Mouse (Mus musculus) lung, embryonic 15.5 days (tissue): ENCODE measurements at regions not wholly inside any gene's neighbourhood (a gene's known extent, or its start where the extent isn't known, plus 50 kb on each side); places are given as distances from the start of the nearest gene placed in this dataset.
"Not testable (repeated sequence)": the region's sequence is repeated elsewhere in the genome, so short reads cannot be mapped to it uniquely, and the experiment has no call there.

Source experiments
- ATAC-seq: fragments of 200-750 bp; cut with Nextera tagmentation; 2 replicates; pipeline ENCODE4 v1.8.0; 2017; ENCODE audit warnings: moderate number of reproducible peaks, borderline replicate concordance; ENCODE audit not compliant: low FRiP score, low TSS enrichment; ENCODE audit errors: extremely low read depth
- H3K27ac ChIP-seq: fragments of 300-500 bp; sonication (generic); 2 replicates; pipeline ENCODE4 v1.5.1; 2015; ENCODE audit warnings: moderate library complexity, mild to moderate bottlenecking, inconsistent platforms
- H3K27me3 ChIP-seq: fragments of 300-500 bp; sonication (generic); 2 replicates; pipeline ENCODE4 v1.6.1; 2015; ENCODE audit warnings: inconsistent platforms
- H3K36me3 ChIP-seq: fragments of 300-500 bp; sonication (generic); 2 replicates; pipeline ENCODE4 v1.6.1; 2015; ENCODE audit warnings: inconsistent platforms
- H3K4me1 ChIP-seq: fragments of 300-500 bp; sonication (generic); 2 replicates; pipeline ENCODE4 v1.6.1; 2015; ENCODE audit warnings: inconsistent platforms
- H3K4me2 ChIP-seq: fragments of 300-500 bp; sonication (generic); 2 replicates; pipeline ENCODE4 v1.6.1; 2015; ENCODE audit warnings: inconsistent platforms, mild to moderate bottlenecking, moderate library complexity
- H3K4me3 ChIP-seq: fragments of 300-500 bp; sonication (generic); 2 replicates; pipeline ENCODE4 v1.5.1; 2015; ENCODE audit warnings: mild to moderate bottlenecking, inconsistent platforms
- H3K9ac ChIP-seq: fragments of 300-500 bp; sonication (generic); 2 replicates; pipeline ENCODE4 v1.6.1; 2015; ENCODE audit warnings: inconsistent platforms
- H3K9me3 ChIP-seq: fragments of 300-500 bp; sonication (generic); 2 replicates; pipeline ENCODE4 v1.6.1; 2016; ENCODE audit warnings: inconsistent platforms
- WGBS: fragments of 180-500 bp; shearing (Covaris S2); methylation state at CpG from one replicate; pipeline ENCODE4 v1.1.7; 2015; 5-methylcytosine and 5-hydroxymethylcytosine counted together

DNA sequence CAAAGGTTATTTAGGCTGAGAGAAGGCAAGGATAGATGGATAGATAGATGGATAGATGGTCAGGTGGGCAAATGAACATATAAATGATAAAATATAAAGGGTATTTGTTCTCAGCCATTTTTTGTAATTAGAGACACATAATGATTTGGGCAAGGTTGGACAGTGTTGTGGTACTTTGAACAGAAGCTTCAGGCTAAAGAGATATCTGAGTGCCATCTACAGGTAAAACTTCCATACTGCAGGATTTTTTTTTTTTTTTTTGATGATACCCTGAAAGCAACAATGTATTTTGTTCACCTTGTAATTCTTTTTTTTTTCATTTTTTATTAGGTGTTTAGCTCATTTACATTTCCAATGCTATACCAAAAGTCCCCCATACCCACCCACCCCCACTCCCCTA is 110.1 kb upstream of the Trabd2b start:
- no peak overlapping the region for H3K4me3 ChIP-seq

GRCm38 (mm10) chr4:114298517-114298916 is 108.0 kb upstream of the Trabd2b start:
- H3K4me2 ChIP-seq, ATAC-seq, H3K27me3 ChIP-seq, H3K9ac ChIP-seq, H3K4me1 ChIP-seq, H3K36me3 ChIP-seq, H3K27ac ChIP-seq, H3K4me3 ChIP-seq, H3K9me3 ChIP-seq: not testable (repeated sequence)
- WGBS: 50% methylated on average over 1 of the region's 1 CpGs

More for the DNA sequence above, 110.1 kb upstream of the Trabd2b start:
- H3K9ac ChIP-seq: no peak overlapping the region
- H3K27ac ChIP-seq: no peak overlapping the region
- H3K4me1 ChIP-seq: no peaks in the 10 kb centered on the region
- no peaks in the 10 kb centered on the region for H3K36me3 ChIP-seq
- no peak overlapping the region for H3K4me2 ChIP-seq
- ATAC-seq: no peak
- H3K9me3 ChIP-seq: no peaks in the 10 kb centered on the region
- H3K27me3 ChIP-seq: no peaks in the 10 kb centered on the region

DNA sequence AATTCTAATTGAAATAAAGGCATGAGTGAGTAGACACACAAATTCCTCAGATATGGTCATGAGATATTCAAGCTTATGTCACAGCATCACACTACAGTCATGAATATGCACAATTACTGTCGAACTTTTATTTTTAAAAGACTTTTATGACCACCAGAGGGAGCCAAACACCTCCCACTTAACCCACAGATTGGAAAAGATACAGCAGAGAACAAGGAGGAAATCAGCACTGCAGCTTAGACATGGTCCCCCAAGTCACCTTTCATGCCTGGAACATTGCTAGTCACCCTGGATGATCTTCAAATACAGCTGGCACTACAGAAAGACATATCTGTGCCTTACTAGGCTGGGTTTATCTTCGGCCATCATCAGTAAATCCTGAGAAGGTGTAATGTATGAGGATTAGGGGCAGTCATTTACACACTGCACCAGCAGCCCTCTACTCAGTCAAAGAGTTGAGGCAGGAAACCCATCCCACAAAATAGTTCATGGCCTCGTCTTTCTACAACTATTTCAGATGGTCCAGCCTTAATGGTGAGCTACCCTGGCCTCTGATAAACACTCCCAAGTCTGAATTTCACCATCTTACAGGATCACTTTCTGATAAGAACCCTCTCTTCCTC is 106.0 kb upstream of the Trabd2b start:
- Histone ChIP-seq H3K4me3 (no peak overlapping the region), H3K4me2 (no peak overlapping the region), H3K27me3 (no peaks in the 10 kb centered on the region), H3K27ac (no peak overlapping the region), H3K4me1 (no peaks in the 10 kb centered on the region), H3K9me3 (no peaks in the 10 kb centered on the region), H3K36me3 (no peaks in the 10 kb centered on the region), H3K9ac (no peak overlapping the region)
- WGBS: 34% methylated on average over 3 of the region's 3 CpGs
- ATAC-seq: peak; percentile 49; the same call in 1 of the 2 replicates

- H3K36me3 ChIP-seq: no peaks in the 10 kb centered on the region
- ATAC-seq: no peak
- H3K4me3 ChIP-seq: no peak overlapping the region
- no peaks in the 10 kb centered on the region for H3K9me3 ChIP-seq
- no peak overlapping the region for H3K9ac ChIP-seq
- 15% methylated on average over 1 of the region's 1 CpGs for WGBS
- H3K4me2 ChIP-seq: no peak overlapping the region
- H3K4me1 ChIP-seq: no peaks in the 10 kb centered on the region
- H3K27ac ChIP-seq: no peak overlapping the region
- H3K27me3 ChIP-seq: no peaks in the 10 kb centered on the region
Observed at GRCm38 (mm10) chr4:114304654-114305053, 101.9 kb upstream of the Trabd2b start.

DNA sequence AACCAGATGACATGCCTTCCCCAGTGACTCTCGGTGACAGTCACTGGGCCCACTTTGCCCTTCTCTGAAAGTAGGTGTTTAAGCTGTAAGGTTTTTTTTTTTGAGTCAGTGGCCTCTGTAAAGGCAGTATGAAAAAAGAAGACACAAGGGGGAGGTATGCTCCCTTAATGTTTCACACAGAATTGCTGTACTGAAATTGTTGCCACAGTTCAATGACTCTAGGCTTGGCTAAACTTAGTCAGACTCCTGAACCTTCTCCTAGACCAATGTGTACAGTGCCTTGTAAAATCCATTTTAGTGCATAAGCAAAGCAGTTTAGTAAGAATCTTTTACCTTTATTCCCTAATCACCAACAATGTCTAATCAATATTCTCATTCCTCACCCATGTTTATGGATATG is 99.0 kb upstream of the Trabd2b start:
- 86% methylated on average over 1 of the region's 1 CpGs for WGBS
- H3K9me3 ChIP-seq: no peaks in the 10 kb centered on the region

DNA sequence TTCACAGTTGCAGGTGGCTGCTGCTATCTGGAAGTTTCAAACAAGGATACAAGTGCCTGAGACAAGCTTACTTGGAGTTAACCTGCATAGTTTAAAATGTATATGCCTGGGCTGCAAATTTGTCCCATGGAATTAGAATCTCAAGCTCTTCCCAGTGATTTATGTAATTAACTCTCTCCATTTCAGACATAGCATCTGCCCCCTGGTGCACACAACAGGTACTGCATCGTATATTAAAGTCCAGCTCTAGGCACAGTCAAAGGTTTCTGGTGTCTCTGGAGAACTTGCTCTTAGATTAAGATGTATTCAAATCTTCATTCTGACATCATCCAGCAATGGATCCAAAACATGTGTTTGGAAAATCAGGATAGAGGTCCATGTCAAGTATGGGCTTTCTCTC is 98.0 kb upstream of the Trabd2b start:
- WGBS: 12% methylated on average over 1 of the region's 1 CpGs
- no peak overlapping the region for H3K4me2 ChIP-seq
- no peak for ATAC-seq

More for the DNA sequence above, 99.0 kb upstream of the Trabd2b start:
- no peaks in the 10 kb centered on the region for H3K27me3 ChIP-seq
- H3K9ac ChIP-seq: no peak overlapping the region
- no peak overlapping the region for H3K27ac ChIP-seq
- no peaks in the 10 kb centered on the region for H3K4me1 ChIP-seq
- ATAC-seq: no peak
- H3K4me3 ChIP-seq: no peak overlapping the region
- no peaks in the 10 kb centered on the region for H3K36me3 ChIP-seq
- no peak overlapping the region for H3K4me2 ChIP-seq

DNA sequence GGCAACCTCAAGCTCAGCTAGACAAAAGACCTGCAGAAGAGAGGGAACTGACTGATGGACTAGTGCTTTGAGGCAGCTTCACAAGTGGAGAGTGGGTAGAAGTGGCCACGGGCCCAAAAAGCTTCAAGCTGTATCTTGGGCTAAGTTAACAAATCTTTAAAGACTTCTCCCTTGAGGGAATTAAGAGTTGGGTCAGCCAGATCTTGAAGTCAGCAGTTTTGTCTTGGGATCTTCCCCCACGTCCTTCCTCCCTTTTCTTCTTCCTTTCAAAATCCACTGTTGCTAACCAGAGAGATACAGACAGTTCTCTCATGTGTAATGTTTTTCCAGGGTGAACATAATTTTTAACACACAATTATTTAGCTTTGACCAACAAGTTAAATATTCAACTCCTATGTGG is 91.5 kb upstream of the Trabd2b start:
- H3K4me3 ChIP-seq: no peak overlapping the region
- H3K9me3 ChIP-seq: no peaks in the 10 kb centered on the region
- no peaks in the 10 kb centered on the region for H3K36me3 ChIP-seq
- H3K4me2 ChIP-seq: no peak overlapping the region
- no peak overlapping the region for H3K27ac ChIP-seq
- H3K4me1 ChIP-seq: peaks cover 3% of the 10 kb centered on the region
- 50% methylated on average over 2 of the region's 2 CpGs for WGBS
- H3K27me3 ChIP-seq: no peaks in the 10 kb centered on the region
- ATAC-seq: no peak
- no peak overlapping the region for H3K9ac ChIP-seq

More for the DNA sequence above, 98.0 kb upstream of the Trabd2b start:
- no peak overlapping the region for H3K4me3 ChIP-seq
- H3K9ac ChIP-seq: no peak overlapping the region
- no peaks in the 10 kb centered on the region for H3K4me1 ChIP-seq
- H3K27ac ChIP-seq: no peak overlapping the region
- no peaks in the 10 kb centered on the region for H3K27me3 ChIP-seq
- no peaks in the 10 kb centered on the region for H3K36me3 ChIP-seq
- H3K9me3 ChIP-seq: no peaks in the 10 kb centered on the region

DNA sequence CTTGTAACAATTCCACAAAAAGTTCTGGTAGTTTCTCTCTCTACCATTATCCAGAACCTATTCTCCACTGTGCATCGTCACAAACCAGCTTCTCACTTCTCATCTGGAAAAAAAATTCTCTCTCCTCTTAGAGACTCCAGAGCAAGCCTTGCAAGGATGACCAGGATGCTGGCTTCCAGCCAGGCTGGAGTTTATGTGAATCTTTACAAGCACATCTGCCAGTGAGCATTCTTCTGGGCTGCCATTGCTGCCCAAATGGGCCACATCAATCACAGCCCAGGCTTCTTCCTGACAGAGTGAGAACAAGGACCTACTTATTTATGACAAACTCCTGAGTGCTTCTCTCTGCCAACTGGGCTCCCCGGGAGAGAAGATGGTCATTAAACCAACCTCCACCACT is 91.0 kb upstream of the Trabd2b start:
- Histone ChIP-seq H3K36me3 (no peaks in the 10 kb centered on the region), H3K9me3 (no peaks in the 10 kb centered on the region), H3K4me3 (no peak overlapping the region), H3K9ac (no peak overlapping the region), H3K4me1 (peaks cover 3% of the 10 kb centered on the region), H3K27ac (no peak overlapping the region), H3K4me2 (no peak overlapping the region), H3K27me3 (no peaks in the 10 kb centered on the region)
- 28% methylated on average over 2 of the region's 2 CpGs for WGBS
- no peak; the same call in 1 of the 2 replicates for ATAC-seq

GRCm38 (mm10) chr4:114317076-114317475 is 89.4 kb upstream of the Trabd2b start:
- no peak overlapping the region for H3K4me2 ChIP-seq
- peaks cover 3% of the 10 kb centered on the region for H3K4me1 ChIP-seq
- ATAC-seq: no peak
- 78% methylated on average over 2 of the region's 2 CpGs for WGBS
- no peaks in the 10 kb centered on the region for H3K9me3 ChIP-seq
- H3K36me3 ChIP-seq: no peaks in the 10 kb centered on the region
- H3K27ac ChIP-seq: no peak overlapping the region
- H3K27me3 ChIP-seq: no peaks in the 10 kb centered on the region
- no peak overlapping the region for H3K4me3 ChIP-seq
- no peak overlapping the region for H3K9ac ChIP-seq

GRCm38 (mm10) chr4:114320076-114320475 is 86.4 kb upstream of the Trabd2b start:
- H3K4me2 ChIP-seq: no peak overlapping the region
- no peaks in the 10 kb centered on the region for H3K9me3 ChIP-seq
- H3K4me1 ChIP-seq: peaks cover 3% of the 10 kb centered on the region
- no peak overlapping the region for H3K9ac ChIP-seq
- H3K36me3 ChIP-seq: no peaks in the 10 kb centered on the region
- no peaks in the 10 kb centered on the region for H3K27me3 ChIP-seq
- H3K27ac ChIP-seq: no peak overlapping the region
- ATAC-seq: no peak
- H3K4me3 ChIP-seq: no peak overlapping the region
- WGBS: 43% methylated on average over 1 of the region's 1 CpGs

DNA sequence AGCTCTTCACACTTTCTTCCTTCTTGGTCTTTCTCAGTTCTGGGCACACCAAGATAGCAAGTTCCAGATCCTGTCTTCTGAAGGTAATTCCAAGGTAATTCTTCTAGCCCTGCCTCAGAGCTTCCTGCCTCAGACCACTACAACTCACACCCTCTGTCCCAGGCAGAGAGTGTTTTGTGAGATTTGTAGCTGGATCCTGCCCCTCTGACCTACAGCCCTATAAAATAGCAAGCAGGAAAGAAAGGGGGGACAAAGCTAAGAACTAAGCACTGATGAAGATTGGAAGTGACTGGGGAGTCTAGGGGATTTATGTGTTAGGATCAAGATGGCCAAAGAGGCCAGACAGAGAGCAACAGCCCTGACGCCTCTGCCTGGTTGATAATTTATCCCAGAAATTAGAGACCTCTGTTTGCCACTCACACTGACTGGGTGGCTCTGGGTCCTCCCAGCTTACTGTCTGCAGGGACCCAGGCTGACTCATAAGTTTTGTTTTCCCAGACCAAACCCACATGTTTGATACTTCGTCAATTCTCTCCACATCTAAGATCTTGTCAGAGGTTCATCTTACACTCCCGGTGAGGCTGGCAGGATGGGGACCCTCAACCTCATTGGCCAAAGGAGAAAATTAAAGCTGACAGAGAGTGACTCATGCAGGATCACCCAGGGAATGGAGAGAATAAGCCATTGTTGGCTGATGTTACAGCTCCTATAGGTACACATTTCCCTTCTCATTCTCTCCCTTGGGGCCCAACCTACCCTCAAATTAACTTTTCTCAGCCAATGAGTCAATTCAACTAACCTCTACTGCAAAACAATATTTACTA is 84.8 kb upstream of the Trabd2b start:
- no peak for ATAC-seq
- WGBS: 49% methylated on average over 3 of the region's 3 CpGs
- no peak overlapping the region for H3K27ac ChIP-seq

GRCm38 (mm10) chr4:114329978-114330377 is 76.5 kb upstream of the Trabd2b start:
- ATAC-seq: no peak

More for the DNA sequence above, 84.8 kb upstream of the Trabd2b start:
- H3K9me3 ChIP-seq: no peaks in the 10 kb centered on the region
- no peaks in the 10 kb centered on the region for H3K36me3 ChIP-seq
- H3K27me3 ChIP-seq: no peaks in the 10 kb centered on the region
- H3K4me1 ChIP-seq: no peaks in the 10 kb centered on the region
- no peak overlapping the region for H3K9ac ChIP-seq
- no peak overlapping the region for H3K4me2 ChIP-seq
- H3K4me3 ChIP-seq: no peak overlapping the region

More at GRCm38 (mm10) chr4:114329978-114330377, 76.5 kb upstream of the Trabd2b start:
- no peaks in the 10 kb centered on the region for H3K9me3 ChIP-seq
- H3K36me3 ChIP-seq: no peaks in the 10 kb centered on the region
- no peak overlapping the region for H3K27ac ChIP-seq
- H3K4me3 ChIP-seq: no peak overlapping the region
- H3K9ac ChIP-seq: no peak overlapping the region
- no peak overlapping the region for H3K4me2 ChIP-seq
- H3K4me1 ChIP-seq: no peaks in the 10 kb centered on the region
- WGBS: 93% methylated on average over 1 of the region's 1 CpGs
- no peaks in the 10 kb centered on the region for H3K27me3 ChIP-seq
